Mouse (Mus musculus) Muller cell, postnatal 12 days (primary cell): ENCODE measurements around the gene Rhbg.

Source experiments
- DNase-seq: peaks from one replicate; pipeline ENCODE4 v3.0.0-alpha.2; 2015; ENCODE audit errors: inconsistent ontology term

The Rhbg gene

DNA sequence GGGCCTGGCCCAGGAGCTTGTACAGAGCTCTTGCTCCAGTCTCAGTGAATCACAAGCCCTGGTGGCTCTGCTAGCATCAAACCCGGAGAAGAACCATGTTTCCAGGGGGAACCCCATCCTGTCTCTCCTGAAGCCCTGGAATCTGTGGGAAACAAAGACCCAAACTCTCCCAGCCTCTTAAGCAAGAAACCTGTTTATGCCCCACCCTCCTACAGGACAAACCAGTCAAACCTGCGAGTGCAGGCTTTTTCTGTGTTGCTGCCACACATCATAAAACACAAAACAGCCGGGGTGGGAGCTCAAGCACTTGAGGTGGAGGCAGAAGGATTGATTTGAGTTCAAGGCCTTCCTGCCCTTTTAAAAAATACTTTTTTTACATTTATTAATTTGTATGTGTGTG, 7.8 kb upstream of the Rhbg start:
- DNase-seq, result no peak

DNA sequence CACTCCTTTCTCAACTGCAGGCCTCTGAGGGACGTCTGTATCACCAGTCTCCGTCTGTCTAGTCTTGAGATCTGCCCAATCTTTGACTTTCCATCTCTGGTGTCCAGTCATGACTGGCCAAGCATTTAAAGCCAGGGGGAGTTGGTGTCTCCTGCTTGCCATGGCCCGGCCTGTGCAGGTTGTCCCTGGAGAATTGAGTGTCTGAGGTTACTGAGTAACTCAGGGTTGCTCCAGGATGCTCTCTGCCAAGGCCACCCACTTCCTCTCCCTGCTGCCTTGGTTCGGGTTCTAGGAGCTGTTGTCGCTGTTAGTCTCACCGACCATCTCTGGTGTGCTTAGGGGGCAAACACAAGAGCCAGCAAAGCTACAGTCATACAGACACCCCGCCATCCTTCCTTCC, 1.9 kb upstream of the Rhbg start:
- DNase-seq, result no peak

DNA sequence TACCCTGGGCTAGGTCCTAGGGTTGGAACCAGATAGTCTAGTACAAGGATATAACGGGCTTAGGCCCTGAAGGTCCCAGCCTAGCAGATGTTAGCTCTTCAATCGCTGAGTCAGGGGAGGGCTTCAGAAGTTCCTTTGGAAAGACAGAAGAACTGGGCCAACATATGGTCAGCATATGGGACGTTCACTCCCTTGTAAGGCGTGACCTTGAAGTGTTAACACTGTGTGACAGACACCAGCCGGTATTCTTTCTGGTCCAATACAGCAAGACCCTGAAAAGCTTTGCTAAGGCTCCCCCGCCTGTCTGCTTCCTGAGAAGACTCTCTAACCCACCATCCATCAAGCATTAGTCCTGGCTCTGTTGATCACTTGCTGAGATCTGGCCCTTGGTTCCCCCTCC, 1.4 kb upstream of the Rhbg start:
- DNase-seq, result no peak

DNA sequence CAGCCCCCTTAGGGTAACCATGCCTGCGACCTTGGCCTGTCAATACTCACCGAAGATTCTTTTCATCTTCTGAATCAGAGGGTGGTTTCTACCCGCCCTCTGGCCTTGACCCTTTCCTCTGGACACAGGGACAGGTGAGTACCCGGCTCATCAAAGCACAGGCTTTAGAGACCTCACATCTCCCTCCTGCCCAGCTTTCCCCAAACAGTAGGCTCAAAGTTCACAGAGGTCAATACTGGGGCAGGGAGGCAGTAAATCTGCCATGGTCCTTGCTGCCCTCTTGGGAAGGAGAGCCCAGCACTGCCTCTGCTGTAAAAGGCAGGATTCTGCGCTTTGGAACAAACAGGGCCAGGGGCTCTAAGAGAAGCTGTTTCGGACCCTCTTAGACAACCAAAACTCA, 1.8 kb downstream of the Rhbg start:
- no peak for DNase-seq

DNA sequence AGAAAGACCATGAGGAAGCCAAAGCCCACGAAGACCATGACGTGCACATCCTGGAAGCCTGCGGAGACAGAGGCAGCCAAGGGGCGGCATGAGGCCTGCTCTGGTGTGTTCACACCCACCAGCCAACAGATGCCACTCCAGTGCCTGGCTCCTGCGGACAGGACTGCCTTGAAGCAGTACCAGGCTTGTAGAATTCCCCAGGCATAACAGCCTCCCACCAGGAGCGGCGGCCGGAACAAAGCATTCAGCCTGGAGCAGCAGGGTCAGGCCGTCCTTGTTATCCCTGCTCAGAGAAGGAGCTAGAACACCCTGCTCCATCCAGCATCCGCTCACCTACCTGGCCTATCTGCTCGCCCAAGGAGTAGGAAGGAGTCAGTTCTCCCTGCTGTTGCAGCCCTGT, 6.1 kb downstream of the Rhbg start:
- DNase-seq, result no peak

DNA sequence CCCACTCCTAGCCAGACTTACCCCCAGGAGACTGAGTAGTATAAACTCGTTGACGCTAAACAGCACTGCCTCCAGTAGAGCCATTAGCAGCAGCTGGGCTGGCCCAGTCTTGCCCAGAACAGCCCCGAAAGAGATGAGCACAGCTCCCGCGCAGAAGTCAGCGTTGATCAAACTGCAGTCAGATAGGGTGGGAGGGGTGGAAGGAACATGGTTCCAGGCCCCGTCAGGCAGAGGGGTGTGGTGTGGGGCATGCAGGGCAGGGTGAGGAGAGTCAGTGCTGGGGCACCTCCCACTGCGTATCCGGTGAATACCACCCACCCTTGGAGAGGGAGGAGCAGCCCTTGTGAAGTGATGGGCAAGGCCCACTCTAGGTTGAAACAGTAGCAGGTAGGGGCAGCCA, 6.8 kb downstream of the Rhbg start:
- DNase-seq, result no peak

DNA sequence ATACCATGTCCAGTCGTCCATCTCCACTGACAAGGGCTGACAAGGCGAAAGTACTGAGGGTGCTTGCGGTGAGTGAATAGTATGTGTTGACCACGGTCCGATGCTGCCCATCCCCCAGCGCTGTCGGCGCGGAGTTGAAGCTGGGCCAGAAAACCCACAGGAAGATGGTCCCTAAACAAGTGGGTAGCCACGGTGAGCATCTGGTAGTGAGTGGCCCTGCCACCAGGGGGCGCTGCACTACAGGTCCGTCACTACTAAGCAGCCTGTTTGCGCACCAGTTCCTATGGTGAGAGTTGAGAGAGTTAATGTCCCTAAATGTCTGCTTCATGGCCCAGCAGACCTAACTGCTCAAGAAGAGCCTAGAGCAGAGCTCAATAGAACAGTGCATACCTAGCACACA, 8.7 kb downstream of the Rhbg start:
- DNase-seq, result peak; percentile 74

DNA sequence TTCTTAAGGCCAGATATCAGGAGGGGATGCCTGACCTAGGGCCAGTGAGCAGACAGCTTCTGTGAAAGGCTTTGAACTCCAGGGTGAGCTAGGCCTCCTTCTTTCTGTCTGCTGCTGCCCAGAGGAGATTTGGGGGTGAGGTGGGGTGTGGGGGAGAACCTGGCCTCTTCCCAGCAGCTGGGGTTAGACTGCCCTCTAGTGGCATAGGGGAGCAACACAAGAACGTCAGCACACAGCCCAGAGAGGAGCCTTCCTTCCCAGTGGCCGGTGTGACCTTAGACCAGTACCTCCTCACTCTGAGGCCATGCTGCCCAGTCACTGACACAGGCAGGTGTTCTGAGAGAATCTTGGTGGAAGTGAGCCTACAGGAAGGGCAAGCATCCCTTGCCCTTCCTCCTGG, 10.4 kb downstream of the Rhbg start:
- peak; percentile 53 for DNase-seq

DNA sequence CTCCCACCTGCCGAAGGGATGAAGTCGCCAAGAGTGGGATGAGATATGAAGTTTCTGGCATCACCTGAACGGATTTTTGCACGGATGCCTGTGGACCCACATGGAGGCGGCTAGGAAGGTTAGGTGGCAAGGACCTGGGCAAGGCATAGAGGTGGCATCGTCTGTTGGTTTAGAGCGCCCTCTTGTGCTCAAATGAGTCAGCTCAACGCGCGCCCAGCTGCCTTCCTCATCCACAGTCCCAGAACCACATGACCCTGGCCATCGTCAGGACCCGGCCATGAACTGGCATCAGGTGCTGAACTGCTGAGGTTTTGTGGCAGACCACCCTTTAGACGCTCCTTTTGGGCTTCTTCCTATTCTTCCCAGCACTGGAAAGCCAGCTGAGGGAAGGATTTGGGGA, 12.0 kb downstream of the Rhbg start:
- peak; percentile 81 for DNase-seq

DNA sequence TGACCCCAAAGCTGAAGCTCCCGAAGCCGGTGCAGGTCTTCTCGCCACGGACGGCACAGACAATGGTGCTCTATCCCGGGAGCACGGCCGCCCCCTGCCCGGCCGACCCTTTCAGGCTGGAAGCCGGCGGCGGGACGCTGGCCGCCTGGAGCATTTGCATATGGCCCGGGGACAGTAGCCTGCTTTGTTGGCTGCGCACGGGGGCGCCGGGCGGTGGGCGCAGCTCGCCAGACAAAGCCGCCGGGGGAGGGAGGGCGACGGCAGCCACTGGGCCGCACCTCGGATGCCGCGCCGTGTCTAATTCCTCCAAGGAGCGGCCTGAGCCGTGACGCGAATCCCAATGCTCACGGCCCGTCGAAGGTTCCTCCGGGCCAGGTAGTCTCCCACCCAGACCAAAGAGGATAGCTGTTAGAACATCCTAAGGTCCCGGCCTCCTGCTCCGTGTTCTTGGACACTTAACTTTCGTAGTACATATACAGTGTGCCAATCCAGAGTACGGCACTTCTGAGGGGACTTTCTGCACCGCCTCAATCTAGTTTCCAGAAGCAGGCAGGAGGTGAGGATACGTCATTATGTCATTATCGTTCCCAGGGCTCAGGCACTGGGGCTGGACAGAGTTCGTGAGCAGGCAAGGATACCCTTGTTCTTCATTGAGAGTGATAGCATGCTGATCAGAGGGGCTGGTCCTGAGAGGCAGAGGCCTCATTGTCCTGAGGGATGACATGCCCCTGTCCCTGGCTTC, 13.3 kb downstream of the Rhbg start:
- peak; percentile 52 for DNase-seq

DNA sequence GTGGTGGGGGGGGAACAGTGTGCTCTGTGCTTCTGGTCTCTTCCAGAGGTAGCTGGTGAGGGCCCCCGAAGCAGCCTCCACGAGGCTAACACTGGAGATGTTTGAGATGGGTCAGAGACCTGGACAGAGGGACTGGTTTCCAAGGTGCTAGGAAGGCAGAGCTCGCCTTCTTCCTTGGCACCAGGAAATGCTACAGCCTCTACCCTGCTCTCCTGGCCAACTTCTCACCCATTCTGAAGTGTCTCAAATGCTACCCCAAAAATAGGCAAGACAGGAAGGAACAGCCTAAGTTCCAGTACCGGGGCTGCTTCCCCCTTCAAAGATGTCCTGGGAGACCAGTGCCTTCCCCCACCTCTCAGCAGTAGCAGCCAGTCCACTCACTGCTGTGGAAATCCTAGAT, 15.1 kb downstream of the Rhbg start:
- DNase-seq, result no peak

DNA sequence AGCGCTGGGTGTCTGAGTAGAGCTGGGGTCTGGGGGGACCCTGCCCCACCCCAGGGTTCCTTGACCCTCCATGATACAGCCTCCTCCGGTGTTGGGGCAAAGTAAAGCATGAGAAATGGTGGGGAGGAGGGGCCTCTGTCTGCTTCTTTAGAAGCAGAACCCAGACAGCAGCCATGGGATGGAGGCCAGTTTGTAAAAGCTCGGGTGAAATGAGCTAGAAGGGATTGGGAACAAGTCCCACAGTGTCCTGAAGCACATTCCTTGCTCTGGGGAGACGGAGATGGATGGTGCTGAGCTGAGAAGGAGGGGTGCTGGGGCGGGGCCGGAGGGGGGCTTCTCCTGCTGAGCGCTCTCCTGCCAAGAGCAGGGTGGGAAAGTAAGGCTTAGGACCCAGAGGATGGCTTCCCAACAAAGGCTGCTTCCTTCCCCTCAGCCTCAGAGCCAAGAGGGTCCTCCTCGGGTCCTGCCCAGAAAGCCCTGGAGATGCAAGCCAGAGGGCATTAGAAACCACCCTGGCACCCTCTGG, 15.6 kb downstream of the Rhbg start:
- peak; percentile 76 for DNase-seq

DNA sequence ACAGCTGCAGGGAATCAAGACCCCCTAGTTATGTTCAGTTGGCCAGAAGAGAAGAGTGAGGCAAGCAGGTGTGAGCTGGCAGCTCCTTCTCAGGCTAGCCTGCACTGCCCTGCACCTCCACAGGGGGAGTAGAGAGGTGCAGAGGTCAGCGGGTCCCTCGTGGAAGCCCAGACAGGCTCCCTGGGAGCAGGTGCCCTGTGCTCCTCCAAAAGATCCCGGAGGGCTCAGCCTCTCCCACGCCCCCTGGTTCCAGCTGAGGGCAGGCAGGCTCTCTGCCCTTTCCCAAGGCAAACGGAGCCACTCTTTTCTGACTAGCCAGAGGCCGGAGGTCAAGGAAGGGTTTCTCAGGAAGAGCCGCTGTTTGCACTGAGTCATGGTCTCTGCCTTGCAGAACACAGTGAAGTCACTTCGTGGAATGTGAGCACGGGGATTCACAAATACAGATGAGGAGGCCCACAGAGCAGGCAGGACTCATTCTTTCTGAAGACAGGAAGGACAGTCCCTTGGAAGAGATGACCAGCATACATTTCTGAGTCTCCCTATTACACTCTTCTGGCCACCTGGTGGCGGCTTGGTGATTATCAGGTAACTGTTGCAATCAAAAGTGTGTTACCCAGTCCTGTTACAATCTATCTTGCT, 16.8 kb downstream of the Rhbg start:
- DNase-seq, result peak; percentile 77

DNA sequence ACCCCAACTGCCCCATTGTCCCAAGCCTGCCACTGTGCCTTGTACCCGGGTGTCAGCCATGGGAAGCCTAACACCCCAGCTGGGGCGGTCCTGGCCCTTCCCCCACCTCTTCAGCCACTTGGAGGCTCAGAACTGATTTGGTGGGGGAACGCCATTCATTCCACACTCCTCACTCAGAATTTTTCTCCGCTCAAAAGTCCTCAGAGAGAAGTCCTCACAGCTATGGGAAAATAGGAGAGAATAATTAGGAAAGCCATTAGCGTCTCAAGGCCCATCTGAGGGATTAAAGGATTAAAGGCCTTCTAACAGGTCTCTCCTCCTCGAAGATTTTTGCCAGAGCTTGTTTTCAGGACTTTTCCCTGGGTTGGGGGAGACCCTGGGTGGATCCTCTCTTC, 17.4 kb downstream of the Rhbg start:
- no peak for DNase-seq

DNA sequence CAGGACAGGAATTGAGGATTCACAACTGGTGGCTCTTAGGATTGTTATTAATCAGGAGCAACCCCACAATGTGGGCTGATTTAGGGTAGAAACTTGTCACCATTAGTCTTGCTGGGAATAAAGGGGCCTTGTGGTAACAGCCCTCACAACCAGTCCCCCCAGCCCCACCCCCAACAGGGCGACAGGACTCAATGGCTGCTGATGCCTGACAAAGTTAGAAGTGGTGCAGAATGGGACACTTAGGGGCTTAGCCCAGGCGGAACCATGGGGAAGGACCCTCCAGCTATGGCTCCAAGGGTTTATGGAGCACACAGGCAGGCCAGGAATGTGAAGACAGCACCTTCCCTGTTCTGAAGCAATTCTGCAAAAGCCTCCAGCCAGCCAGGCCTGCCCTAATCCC, 18.9 kb downstream of the Rhbg start:
- no peak for DNase-seq

DNA sequence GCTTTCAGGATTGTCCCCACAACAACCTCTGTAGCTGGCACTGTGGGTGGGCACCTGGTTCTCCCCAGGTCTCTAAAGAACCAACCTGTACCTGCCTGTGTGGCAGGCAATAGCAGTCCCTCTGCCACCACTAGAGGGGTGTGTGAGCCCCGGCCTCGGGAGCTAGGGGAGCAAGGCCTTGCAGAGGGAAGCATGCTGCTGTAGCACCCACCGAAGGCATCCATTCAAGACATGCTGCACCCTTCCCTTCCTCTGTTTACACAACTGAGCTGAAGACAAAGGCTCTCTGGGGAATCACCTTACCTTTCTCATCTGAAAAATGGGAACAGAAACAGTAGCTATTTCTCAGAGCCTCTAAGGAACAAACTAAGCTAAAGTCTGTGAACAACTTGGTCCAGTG, 19.3 kb downstream of the Rhbg start:
- no peak for DNase-seq

DNA sequence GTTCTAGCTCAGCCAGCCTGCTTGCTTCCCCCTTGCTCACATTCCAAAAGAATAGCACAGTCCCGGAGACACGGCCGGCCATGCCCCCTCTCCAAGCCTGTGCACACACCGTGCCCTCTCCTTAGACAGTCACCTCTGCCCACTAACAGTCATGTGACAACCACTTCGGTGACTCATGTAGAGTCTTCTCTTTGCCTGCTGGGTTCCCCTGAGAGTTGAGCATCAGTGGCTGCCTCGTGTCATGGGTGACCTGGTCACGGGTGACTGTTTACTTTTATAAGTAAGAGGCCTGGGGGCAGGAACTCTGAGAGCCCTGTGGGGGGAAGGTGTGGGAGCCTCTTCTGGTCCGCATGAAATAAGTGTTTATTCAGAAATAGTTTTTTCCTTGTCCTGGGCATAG, 20.5 kb downstream of the Rhbg start:
- DNase-seq, result no peak

DNA sequence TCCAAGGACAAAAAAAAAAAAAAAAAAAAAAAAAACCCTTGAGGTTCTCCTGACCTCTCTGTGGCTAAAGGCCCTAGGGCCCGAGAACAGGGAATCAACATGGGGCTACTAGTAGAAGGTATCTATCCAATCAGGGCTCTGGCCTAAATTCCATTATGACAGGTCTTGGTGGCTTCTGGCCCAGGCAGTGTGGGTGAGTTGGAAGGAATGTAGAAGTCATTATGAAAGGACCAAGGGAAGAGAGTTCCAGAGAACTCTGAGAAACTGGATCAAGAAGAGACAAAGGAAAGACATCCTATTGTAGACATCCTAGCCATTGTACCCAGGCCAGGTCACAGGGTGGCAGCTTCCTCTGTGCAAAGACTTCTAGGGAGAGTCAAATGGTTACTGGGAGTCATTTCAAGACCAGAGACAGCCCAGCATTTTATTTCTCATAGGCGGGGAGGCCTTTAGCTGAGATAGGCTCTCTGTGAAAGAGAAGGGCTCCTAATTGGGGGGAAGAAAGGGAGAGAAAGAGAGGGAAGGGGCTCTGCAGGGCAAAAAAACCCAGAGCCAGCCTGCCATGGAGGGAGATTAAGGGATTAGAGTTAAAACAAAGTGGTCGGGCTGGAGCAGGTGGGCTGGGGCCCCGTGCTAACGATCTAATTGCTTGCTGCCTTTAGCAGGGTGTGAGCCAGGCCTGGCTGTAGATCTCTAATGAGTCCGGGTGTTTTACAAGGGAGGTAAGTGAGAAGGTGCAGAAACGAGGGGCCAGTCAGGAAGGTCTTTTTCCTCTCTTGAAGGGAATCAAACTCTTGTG, 21.5 kb downstream of the Rhbg start:
- peak; percentile 86 for DNase-seq

DNA sequence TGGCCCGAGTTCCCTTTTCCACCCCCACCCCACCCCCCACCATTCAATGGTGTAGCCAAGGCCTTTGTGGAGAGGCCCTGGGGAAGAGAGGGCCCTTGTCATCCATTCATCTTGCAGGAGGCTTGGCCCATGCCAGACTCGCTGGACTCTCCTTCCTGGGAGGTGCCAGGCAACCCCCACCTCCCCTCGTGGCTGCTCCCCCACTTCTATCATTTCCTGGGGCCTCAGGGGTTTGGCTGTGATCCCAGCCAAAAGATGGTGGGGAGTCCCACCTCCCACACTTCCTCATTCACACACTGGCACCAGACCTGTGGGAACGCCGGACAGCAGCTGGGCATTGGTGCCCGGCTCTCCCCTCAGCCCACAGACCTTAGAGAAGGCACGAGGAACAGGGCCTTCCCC, 22.2 kb downstream of the Rhbg start:
- DNase-seq, result peak; percentile 94

DNA sequence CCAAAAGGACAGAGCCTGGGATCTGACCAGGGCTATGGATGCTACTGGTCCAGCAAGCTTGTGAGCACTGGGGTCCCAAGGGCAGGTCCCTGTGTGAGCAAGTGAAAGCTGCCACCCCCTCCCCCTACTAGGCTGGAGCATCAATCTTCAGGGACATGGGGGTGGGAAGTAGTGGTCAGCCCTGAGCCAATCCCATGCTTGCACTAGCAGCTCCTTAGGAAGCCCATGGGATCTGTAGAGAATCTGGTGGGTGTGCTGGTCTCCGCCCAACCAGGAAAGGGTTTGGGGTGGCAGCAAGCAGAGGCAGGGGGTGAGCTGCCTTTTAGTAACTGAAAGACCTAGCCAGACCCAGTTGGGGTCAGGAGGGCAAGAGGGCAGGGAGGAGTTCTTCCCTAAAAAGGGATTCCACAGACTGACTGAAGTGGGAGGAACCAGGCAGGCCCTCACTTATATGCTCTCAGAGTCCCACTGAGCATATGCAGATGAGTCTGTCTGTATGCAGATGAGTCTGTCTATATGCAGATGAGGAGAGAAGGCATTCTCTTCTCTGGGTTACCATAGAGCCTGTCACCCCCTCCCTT, 23.4 kb downstream of the Rhbg start:
- DNase-seq, result peak; percentile 45

DNA sequence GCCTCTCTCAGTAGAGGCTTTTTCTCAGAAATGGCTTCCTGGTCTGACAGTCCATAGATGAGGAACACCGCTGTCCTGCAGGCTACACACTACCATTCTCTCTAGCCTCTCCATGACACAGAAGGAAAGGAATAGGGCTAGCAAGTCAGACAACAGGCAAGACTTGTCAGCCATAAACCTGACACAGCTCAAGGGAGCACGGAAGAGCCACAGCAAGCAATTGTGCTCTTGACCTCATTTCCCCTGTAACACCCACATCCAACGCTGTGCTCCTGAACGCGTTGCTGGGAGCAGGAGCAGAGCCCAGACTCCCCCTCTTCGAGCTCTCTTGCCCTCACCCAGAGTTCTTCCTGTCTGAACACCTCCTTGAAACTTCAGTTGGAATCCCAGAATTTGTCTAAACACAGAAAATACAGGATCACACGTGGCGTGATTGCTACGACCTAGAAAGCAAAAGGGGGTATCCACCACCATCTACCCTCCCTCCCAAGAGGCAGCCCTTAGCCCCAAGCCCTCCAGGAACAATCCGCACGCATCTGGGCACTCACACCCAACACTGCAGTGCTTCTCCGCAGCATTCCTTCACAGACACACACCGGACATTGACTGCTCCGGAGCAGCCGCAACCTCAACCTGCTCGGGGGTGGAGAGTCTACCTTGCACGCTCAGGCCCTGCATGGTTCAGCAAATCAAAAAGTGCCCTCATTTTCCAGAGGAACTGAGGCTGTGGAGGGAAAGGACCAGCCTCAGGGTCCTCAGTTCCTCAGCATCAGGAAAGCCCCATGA, 24.1 kb downstream of the Rhbg start:
- peak; percentile 41 for DNase-seq

DNA sequence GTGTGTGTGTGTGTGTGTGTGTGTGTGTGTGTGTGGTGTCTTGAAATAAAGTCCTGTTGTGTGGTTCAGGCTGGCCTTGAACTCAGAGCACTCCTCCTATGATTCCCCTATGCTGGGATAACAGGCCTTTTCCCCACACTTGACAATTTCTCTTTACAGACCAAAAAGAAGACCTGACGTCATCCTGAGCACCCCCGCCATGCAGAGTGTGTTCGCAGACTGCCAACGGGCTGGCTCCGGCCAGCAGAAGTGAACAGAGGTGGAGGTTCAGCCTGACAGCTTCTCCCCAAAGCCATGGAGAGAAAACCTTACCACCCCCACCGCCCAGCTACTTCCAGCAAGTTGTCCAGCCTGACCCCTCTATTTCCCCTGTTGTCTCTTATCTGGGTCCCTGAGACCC, 25.0 kb downstream of the Rhbg start:
- peak; percentile 1 for DNase-seq
